Mouse (Mus musculus) neural tube, embryonic 11.5 days (tissue): ENCODE data around the gene Hacd1. TPM values are rescaled to one million over a fixed set of nuclear protein-coding genes. Genes with fewer than 3 reads are reported as not detected.

ENCODE experiments used
- ATAC-seq: fragments of 200-750 bp; cut with Nextera tagmentation; 2 replicates; pipeline ENCODE4 v1.8.0; 2017; ENCODE audit warnings: moderate number of reproducible peaks, mild to moderate bottlenecking, moderate TSS enrichment, moderate library complexity; ENCODE audit not compliant: insufficient read depth, low FRiP score, low TSS enrichment
- DNase-seq: peaks from one replicate; pipeline ENCODE4 v3.0.0-alpha.2; 2015; ENCODE audit warnings: low spot score
- H3K27ac ChIP-seq: fragments of 300-500 bp; sonication (generic); 2 replicates; pipeline ENCODE4 v1.5.1; 2014; ENCODE audit warnings: low read depth, mild to moderate bottlenecking, low read length
- H3K27me3 ChIP-seq: fragments of 300-500 bp; sonication (generic); 2 replicates; pipeline ENCODE4 v1.6.1; 2014; ENCODE audit warnings: mild to moderate bottlenecking, low read length, mixed read lengths; ENCODE audit not compliant: control insufficient read depth, insufficient read depth
- H3K36me3 ChIP-seq: fragments of 300-500 bp; sonication (generic); 2 replicates; pipeline ENCODE4 v1.6.1; 2014; ENCODE audit warnings: mild to moderate bottlenecking, low read length, moderate library complexity, mixed read lengths; ENCODE audit not compliant: control insufficient read depth, insufficient read depth
- H3K4me1 ChIP-seq: fragments of 300-500 bp; sonication (generic); 2 replicates; pipeline ENCODE4 v1.6.1; 2014; ENCODE audit warnings: low read length, mixed read lengths; ENCODE audit not compliant: control insufficient read depth, insufficient read depth
- H3K4me2 ChIP-seq: fragments of 300-500 bp; sonication (generic); 2 replicates; pipeline ENCODE4 v1.6.1; 2014; ENCODE audit warnings: low read depth, mild to moderate bottlenecking, moderate library complexity
- H3K4me3 ChIP-seq: fragments of 300-500 bp; sonication (generic); 2 replicates; pipeline ENCODE4 v1.5.1; 2014; ENCODE audit warnings: low read depth, low read length
- H3K9ac ChIP-seq: fragments of 300-500 bp; sonication (generic); 2 replicates; pipeline ENCODE4 v1.6.1; 2014; ENCODE audit warnings: mild to moderate bottlenecking, low read length
- H3K9me3 ChIP-seq: fragments of 300-500 bp; sonication (generic); 2 replicates; pipeline ENCODE4 v1.6.1; 2016; ENCODE audit warnings: low read length; ENCODE audit not compliant: control insufficient read depth
- WGBS: fragments of 180-500 bp; shearing (Covaris S2); extraction: QIAGEN DNeasy Blood & Tissue Kit; methylation state at CpG from one replicate; pipeline ENCODE4 v1.1.7; 2014; 5-methylcytosine and 5-hydroxymethylcytosine counted together
- polyA plus RNA-seq: library from polyadenylated mRNA; unstranded; fragments of >200 nt; fragmentation: Nextera tagmentation; extraction: Ambion mirVana; gene quantifications from 2 replicates; pipeline ENCODE4 v1.2.1, GENCODE M21; 2014

Gene Hacd1
- polyA plus RNA-seq, 1 experiment from 2014 or later = 53.8 TPM

DNA sequence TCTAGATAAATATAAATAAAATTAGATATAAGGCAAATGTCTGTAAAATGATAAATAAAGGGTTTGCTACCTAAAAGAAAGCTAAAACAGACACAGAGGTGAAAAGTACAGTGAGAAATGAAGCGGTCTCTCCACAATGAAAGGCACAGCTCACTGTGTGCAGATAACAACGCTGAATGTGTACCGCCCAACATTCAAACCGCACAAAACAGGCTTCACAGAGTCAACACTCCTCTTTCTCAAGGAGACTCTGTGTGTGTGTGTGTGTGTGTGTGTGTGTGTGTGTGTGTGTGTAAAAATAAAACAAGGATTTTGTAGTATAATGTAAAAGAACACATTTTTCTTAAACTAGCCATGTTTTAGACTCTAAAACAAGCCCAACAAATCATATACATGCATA lies 247.9 kb downstream of the Hacd1 start:
- Histone ChIP-seq H3K4me1 (no peaks in the 10 kb centered on the region), H3K9ac (no peak overlapping the region), H3K4me3 (no peak overlapping the region), H3K9me3 (no peaks in the 10 kb centered on the region), H3K27me3 (no peaks in the 10 kb centered on the region), H3K27ac (no peak overlapping the region), H3K36me3 (no peaks in the 10 kb centered on the region), H3K4me2 (no peak overlapping the region)
- 85% methylated on average over 4 of the region's 4 CpGs for WGBS
- no peak for DNase-seq
- no peak for ATAC-seq

DNA sequence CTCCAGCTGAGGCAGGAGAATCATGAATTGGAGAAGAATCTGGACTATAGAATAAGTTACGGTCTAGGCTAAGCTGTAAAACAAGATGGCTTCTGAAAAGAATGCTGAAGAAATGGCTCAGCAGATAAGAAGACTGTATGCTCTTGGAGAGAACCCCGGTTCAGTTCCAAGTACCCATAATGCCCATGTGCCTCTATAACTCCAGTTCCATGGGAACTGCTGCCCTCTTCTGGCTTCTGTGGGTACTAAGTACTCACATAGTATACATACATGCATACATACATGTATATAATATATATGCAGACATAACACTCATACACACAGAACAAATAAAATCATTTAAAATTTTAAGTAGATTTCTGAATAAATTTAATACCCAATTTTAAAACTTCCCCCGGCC lies 249.8 kb downstream of the Hacd1 start:
- H3K36me3 ChIP-seq = no peaks in the 10 kb centered on the region
- no peaks in the 10 kb centered on the region for H3K27me3 ChIP-seq
- no peaks in the 10 kb centered on the region for H3K4me1 ChIP-seq
- no peaks in the 10 kb centered on the region for H3K9me3 ChIP-seq
- H3K9ac ChIP-seq = no peak overlapping the region
- no peak overlapping the region for H3K4me2 ChIP-seq
- ATAC-seq (no peak), DNase-seq (no peak)
- WGBS = 91% methylated on average over 3 of the region's 3 CpGs
- H3K4me3 ChIP-seq = no peak overlapping the region
- H3K27ac ChIP-seq = no peak overlapping the region

GRCm38 (mm10) chr2:13800639-13801038 lies 255.3 kb downstream of the Hacd1 start:
- DNase-seq = no peak
- WGBS = 90% methylated on average over 2 of the region's 2 CpGs

More at GRCm38 (mm10) chr2:13800639-13801038, 255.3 kb downstream of the Hacd1 start:
- no peak overlapping the region for H3K4me2 ChIP-seq
- H3K9me3 ChIP-seq = no peaks in the 10 kb centered on the region
- no peak overlapping the region for H3K4me3 ChIP-seq
- no peaks in the 10 kb centered on the region for H3K27me3 ChIP-seq
- H3K27ac ChIP-seq = no peak overlapping the region
- no peak for ATAC-seq
- no peak overlapping the region for H3K9ac ChIP-seq
- no peaks in the 10 kb centered on the region for H3K36me3 ChIP-seq
- H3K4me1 ChIP-seq = no peaks in the 10 kb centered on the region

Other genes starting within 250 kb of the Hacd1 start
- 112 and 115 TPM in 2 replicates for gene Stam, start 18.0 kb upstream of the Hacd1 start, polyA plus RNA-seq
- not detected in 2 replicates for gene Tmem236, start 118.4 kb upstream of the Hacd1 start, polyA plus RNA-seq
- 3.1 and 3.7 TPM in 2 replicates for gene Mrc1, start 173.3 kb upstream of the Hacd1 start, polyA plus RNA-seq